Mouse (Mus musculus): ENCODE measurements around the gene Pcdh7. TPM values are rescaled to one million over a fixed set of nuclear protein-coding genes. Genes with fewer than 3 reads are reported as not detected.
"Not testable (repeated sequence)": the region's sequence is repeated elsewhere in the genome, so short reads cannot be mapped to it uniquely, and the experiment has no call there.

Gene Pcdh7
- polyA plus RNA-seq, 1 experiment from 2014 or later = 26.4 TPM

DNA sequence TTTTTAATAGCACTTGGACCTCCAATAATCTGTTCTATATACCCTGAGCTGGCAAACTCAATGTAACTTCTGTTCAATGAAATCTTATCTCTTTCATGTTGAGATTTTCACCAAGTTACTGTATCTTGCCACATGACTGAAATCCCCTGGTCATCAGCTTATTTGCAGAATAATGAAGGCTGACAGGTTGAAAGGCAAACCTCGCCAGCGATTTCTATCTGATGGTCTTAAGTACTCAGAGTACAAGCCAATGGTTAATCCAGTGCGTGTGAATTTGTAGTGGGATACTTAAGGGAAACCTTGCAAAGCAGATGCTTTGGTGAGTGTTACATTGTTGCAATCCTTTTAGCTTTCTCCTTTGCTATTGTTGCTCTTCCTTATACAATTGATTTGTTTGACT is 398.3 kb downstream of the Pcdh7 start:
- WGBS = 81% methylated on average over 3 of the region's 3 CpGs
- H3K4me1 ChIP-seq (ENCODE audit: control insufficient read depth, insufficient read depth, low read length) = no peaks in the 10 kb centered on the region
- no peak overlapping the region for H3K9ac ChIP-seq (replicated peaks; ENCODE audit: low read depth, low read length)
- H3K4me2 ChIP-seq (replicated peaks; ENCODE audit: low read depth, low read length) = no peak overlapping the region
- H3K4me3 ChIP-seq (ENCODE audit: low read depth, low read length) = no peak overlapping the region
- no peaks in the 10 kb centered on the region for H3K36me3 ChIP-seq (ENCODE audit: control insufficient read depth, insufficient read depth, low read length)
- ATAC-seq (ENCODE audit: insufficient number of reproducible peaks, insufficient read depth, low FRiP score, low read depth) = no peak
- no peaks in the 10 kb centered on the region for H3K27me3 ChIP-seq (ENCODE audit: control insufficient read depth, insufficient read depth, low read length)
- H3K9me3 ChIP-seq (ENCODE audit: control insufficient read depth, low read depth, low read length) = no peaks in the 10 kb centered on the region
- H3K27ac ChIP-seq (ENCODE audit: low read length) = no peak overlapping the region

DNA sequence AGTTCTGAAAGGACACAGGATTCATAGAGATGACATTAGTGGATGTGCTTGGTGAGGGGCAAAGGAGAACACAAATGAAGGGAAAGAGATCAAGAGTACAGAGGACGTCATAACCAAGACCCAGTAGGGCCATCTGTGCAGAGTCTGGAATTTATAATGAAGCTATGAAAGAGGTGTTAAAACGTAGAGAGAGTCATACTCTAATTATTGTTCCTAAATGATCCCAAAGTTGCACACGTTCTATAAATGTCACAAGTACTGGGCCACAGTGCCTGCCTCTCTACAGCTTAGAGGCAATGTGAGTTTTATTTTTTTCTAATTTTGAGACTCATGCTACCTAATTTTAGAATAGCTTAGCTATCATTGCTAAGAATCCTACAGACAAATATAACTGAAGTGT is 400.1 kb downstream of the Pcdh7 start:
- H3K9me3 ChIP-seq (ENCODE audit: control insufficient read depth, low read depth, low read length) = no peaks in the 10 kb centered on the region
- no peak overlapping the region for H3K4me3 ChIP-seq (ENCODE audit: low read depth, low read length)
- H3K4me1 ChIP-seq (ENCODE audit: control insufficient read depth, insufficient read depth, low read length) = no peaks in the 10 kb centered on the region
- ATAC-seq (ENCODE audit: insufficient number of reproducible peaks, insufficient read depth, low FRiP score, low read depth) = no peak
- no peaks in the 10 kb centered on the region for H3K36me3 ChIP-seq (ENCODE audit: control insufficient read depth, insufficient read depth, low read length)
- 79% methylated on average over 3 of the region's 3 CpGs for WGBS
- H3K4me2 ChIP-seq (replicated peaks; ENCODE audit: low read depth, low read length) = no peak overlapping the region
- H3K27me3 ChIP-seq (ENCODE audit: control insufficient read depth, insufficient read depth, low read length) = no peaks in the 10 kb centered on the region
- H3K9ac ChIP-seq (replicated peaks; ENCODE audit: low read depth, low read length) = no peak overlapping the region
- H3K27ac ChIP-seq (ENCODE audit: low read length) = no peak overlapping the region

DNA sequence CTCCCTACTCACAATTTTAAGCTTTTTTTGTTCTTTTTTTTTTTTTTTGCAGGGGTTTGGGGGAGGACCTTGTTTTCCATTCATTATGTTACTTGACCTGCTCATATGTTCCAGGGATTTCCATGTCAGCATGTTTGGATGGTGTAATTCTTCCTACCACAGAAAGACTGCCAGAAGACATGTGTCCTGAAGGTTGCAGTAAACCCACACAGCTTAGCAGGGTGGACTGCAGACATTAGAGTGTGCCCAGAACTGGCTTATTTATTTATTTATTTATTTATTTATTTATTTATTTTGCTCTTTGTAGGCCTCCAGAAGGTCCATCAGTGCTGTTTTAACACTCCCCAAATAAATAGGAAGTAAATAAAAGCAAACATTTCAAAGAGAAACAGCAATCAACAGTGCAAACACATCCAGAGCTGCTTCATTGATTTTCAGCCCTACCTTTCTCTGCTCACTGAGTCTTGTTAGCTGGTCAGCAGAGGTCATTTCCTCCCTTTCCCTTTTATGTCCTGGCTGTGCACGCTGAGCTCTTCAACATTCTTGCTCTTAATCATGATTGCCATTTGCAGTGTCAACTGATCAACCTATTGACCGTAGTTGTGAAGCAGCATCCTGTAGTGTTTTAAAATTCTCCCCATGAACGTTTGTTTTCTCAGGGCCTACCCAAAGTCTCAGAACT is 401.3 kb downstream of the Pcdh7 start:
- WGBS = 26% methylated on average over 3 of the region's 3 CpGs
- Histone ChIP-seq H3K36me3 (ENCODE audit: control insufficient read depth, insufficient read depth, low read length) (no peaks in the 10 kb centered on the region), H3K9me3 (ENCODE audit: control insufficient read depth, low read depth, low read length) (no peaks in the 10 kb centered on the region), H3K9ac (replicated peaks; ENCODE audit: low read depth, low read length) (no peak overlapping the region), H3K4me1 (ENCODE audit: control insufficient read depth, insufficient read depth, low read length) (no peaks in the 10 kb centered on the region), H3K4me2 (replicated peaks; ENCODE audit: low read depth, low read length) (no peak overlapping the region), H3K27me3 (ENCODE audit: control insufficient read depth, insufficient read depth, low read length) (no peaks in the 10 kb centered on the region), H3K27ac (ENCODE audit: low read length) (no peak overlapping the region), H3K4me3 (ENCODE audit: low read depth, low read length) (no peak overlapping the region)
- no peak for ATAC-seq (ENCODE audit: insufficient number of reproducible peaks, insufficient read depth, low FRiP score, low read depth)

DNA sequence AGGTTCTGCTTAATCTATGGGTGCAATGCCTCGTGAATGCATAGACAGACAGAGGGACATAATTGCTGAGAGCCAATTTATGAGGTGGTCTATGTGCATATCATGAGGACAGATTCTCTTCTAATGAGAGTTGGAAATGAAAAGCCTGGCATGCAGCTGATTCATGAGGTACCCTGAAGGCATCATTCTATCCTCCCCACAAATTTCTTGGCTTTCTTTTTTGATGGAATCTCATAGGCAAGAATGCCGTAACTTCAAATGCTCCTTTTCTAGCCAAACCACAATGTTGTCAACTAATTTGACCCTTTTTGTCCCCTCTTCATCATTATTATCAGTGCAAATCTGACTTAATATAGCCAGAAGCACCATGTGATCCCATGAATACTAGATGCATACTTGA is 426.1 kb downstream of the Pcdh7 start:
- 73% methylated on average over 2 of the region's 2 CpGs for WGBS
- H3K4me2 ChIP-seq (replicated peaks; ENCODE audit: low read depth, low read length) = no peak overlapping the region
- no peak overlapping the region for H3K27ac ChIP-seq (ENCODE audit: low read length)
- H3K4me1 ChIP-seq (ENCODE audit: control insufficient read depth, insufficient read depth, low read length) = no peaks in the 10 kb centered on the region
- H3K27me3 ChIP-seq (ENCODE audit: control insufficient read depth, insufficient read depth, low read length) = no peaks in the 10 kb centered on the region
- ATAC-seq (ENCODE audit: insufficient number of reproducible peaks, insufficient read depth, low FRiP score, low read depth) = no peak
- H3K9me3 ChIP-seq (ENCODE audit: control insufficient read depth, low read depth, low read length) = no peaks in the 10 kb centered on the region
- H3K36me3 ChIP-seq (ENCODE audit: control insufficient read depth, insufficient read depth, low read length) = no peaks in the 10 kb centered on the region
- H3K9ac ChIP-seq (replicated peaks; ENCODE audit: low read depth, low read length) = no peak overlapping the region
- H3K4me3 ChIP-seq (ENCODE audit: low read depth, low read length) = no peak overlapping the region

DNA sequence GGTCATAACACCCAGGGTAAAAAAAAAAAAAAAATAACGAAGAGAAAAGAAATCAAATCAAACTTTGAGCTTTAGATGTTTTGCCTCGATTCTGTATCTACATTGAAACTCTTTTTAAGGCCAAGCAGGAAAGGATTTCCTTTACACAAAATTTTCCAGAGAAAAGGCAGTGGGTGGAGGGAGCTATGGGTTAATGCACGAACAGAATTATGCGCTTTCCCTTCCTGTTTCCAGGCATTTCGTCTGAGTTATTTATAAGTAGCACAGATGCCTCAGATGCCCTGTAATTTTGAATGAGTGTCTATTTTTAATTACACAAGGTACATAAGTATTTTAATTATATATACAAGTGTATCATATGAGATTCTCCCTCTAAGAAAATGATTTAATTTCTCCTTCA is 436.2 kb downstream of the Pcdh7 start:
- H3K9ac ChIP-seq (replicated peaks; ENCODE audit: low read depth, low read length) = no peak overlapping the region
- WGBS = 77% methylated on average over 5 of the region's 5 CpGs

DNA sequence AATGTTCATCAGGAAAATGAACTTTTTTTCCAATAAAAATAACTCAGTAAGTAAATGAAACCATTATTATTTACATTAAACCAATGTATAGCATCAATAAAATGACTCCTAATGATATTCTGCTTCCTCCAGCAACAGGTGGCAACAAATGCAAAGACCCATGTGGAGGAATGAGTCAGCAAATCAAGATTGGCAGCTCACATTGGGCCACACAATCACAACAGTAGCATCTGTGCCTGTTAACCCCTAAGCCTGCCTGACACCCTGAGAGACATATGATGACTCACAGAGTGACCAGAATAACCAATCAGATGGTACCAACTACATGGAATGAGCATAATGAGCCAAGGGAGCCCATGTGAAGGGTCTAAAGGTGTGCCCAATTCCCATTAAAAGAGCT is 454.5 kb downstream of the Pcdh7 start:
- Histone ChIP-seq H3K36me3 (ENCODE audit: control insufficient read depth, insufficient read depth, low read length) (no peaks in the 10 kb centered on the region), H3K9me3 (ENCODE audit: control insufficient read depth, low read depth, low read length) (no peaks in the 10 kb centered on the region), H3K9ac (replicated peaks; ENCODE audit: low read depth, low read length) (no peak overlapping the region), H3K27me3 (ENCODE audit: control insufficient read depth, insufficient read depth, low read length) (no peaks in the 10 kb centered on the region), H3K4me3 (ENCODE audit: low read depth, low read length) (no peak overlapping the region), H3K4me1 (ENCODE audit: control insufficient read depth, insufficient read depth, low read length) (no peaks in the 10 kb centered on the region), H3K4me2 (replicated peaks; ENCODE audit: low read depth, low read length) (no peak overlapping the region), H3K27ac (ENCODE audit: low read length) (no peak overlapping the region)
- no peak for ATAC-seq (ENCODE audit: insufficient number of reproducible peaks, insufficient read depth, low FRiP score, low read depth)

More for the DNA sequence above, 436.2 kb downstream of the Pcdh7 start:
- H3K4me1 ChIP-seq (ENCODE audit: control insufficient read depth, insufficient read depth, low read length) = no peaks in the 10 kb centered on the region
- no peaks in the 10 kb centered on the region for H3K36me3 ChIP-seq (ENCODE audit: control insufficient read depth, insufficient read depth, low read length)
- no peak overlapping the region for H3K27ac ChIP-seq (ENCODE audit: low read length)
- no peak overlapping the region for H3K4me3 ChIP-seq (ENCODE audit: low read depth, low read length)
- H3K27me3 ChIP-seq (ENCODE audit: control insufficient read depth, insufficient read depth, low read length) = no peaks in the 10 kb centered on the region
- ATAC-seq (ENCODE audit: insufficient number of reproducible peaks, insufficient read depth, low FRiP score, low read depth) = no peak
- H3K4me2 ChIP-seq (replicated peaks; ENCODE audit: low read depth, low read length) = no peak overlapping the region
- H3K9me3 ChIP-seq (ENCODE audit: control insufficient read depth, low read depth, low read length) = no peaks in the 10 kb centered on the region

DNA sequence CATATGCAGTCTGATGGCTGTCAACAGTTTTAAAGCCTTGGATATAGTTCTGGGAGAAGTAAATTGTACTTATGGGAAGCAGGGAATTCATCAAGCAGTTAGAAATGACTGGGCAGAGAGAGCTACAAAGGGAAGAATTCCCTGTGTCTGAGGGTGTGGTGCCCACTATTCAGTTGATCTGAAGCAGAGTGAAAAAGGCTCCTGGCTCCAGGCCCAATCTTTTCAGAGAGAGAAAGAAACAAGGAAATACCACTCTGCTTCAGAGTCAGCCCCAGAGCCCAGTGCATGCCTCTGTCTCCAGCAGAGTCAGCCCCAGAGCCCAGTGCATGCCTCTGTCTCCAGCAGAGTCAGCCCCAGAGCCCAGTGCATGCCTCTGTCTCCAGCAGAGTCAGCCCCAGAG is 456.6 kb downstream of the Pcdh7 start:
- not testable (repeated sequence) for H3K36me3 ChIP-seq (ENCODE audit: control insufficient read depth, insufficient read depth, low read length); H3K9ac ChIP-seq (replicated peaks; ENCODE audit: low read depth, low read length); H3K4me2 ChIP-seq (replicated peaks; ENCODE audit: low read depth, low read length); H3K9me3 ChIP-seq (ENCODE audit: control insufficient read depth, low read depth, low read length); H3K27me3 ChIP-seq (ENCODE audit: control insufficient read depth, insufficient read depth, low read length); H3K4me1 ChIP-seq (ENCODE audit: control insufficient read depth, insufficient read depth, low read length); H3K4me3 ChIP-seq (ENCODE audit: low read depth, low read length); ATAC-seq (ENCODE audit: insufficient number of reproducible peaks, insufficient read depth, low FRiP score, low read depth); H3K27ac ChIP-seq (ENCODE audit: low read length)

DNA sequence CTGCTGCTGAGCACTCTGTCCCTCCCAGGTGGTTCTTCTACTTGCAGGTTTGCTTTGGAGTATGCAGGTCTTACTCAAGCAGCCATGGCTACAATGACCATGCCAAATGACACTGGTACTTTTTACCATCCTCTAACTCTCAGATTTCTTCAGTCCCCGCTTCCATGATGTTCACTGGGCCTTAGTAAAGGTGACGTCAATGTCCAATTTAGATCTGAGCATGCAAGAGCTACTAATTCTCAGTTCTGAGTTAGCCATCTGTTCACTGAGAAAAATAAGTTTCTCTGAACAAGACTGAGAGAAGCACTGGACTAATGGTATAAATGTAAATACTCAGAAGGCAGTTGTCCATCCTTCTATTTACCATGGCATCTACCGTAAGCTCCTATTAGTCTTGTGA is 457.8 kb downstream of the Pcdh7 start:
- no peaks in the 10 kb centered on the region for H3K27me3 ChIP-seq (ENCODE audit: control insufficient read depth, insufficient read depth, low read length)
- H3K4me3 ChIP-seq (ENCODE audit: low read depth, low read length) = no peak overlapping the region
- no peak overlapping the region for H3K9ac ChIP-seq (replicated peaks; ENCODE audit: low read depth, low read length)
- no peak overlapping the region for H3K27ac ChIP-seq (ENCODE audit: low read length)
- no peaks in the 10 kb centered on the region for H3K9me3 ChIP-seq (ENCODE audit: control insufficient read depth, low read depth, low read length)
- ATAC-seq (ENCODE audit: insufficient number of reproducible peaks, insufficient read depth, low FRiP score, low read depth) = no peak
- H3K36me3 ChIP-seq (ENCODE audit: control insufficient read depth, insufficient read depth, low read length) = no peaks in the 10 kb centered on the region
- 95% methylated on average over 3 of the region's 3 CpGs for WGBS
- no peaks in the 10 kb centered on the region for H3K4me1 ChIP-seq (ENCODE audit: control insufficient read depth, insufficient read depth, low read length)
- H3K4me2 ChIP-seq (replicated peaks; ENCODE audit: low read depth, low read length) = no peak overlapping the region

All from stomach, embryonic 14.5 days (tissue).